Mouse (Mus musculus): ENCODE data around the gene Tead4.
"Not testable (repeated sequence)": the region's sequence is repeated elsewhere in the genome, so short reads cannot be mapped to it uniquely, and the experiment has no call there.

The Tead4 gene

GRCm38 (mm10) chr6:128300134-128301001, at the start of gene Tead4:
Gene Tead4, minus strand, starts transcription at chr6:128300823.
- DNase-seq, result peak; percentile 89

DNA sequence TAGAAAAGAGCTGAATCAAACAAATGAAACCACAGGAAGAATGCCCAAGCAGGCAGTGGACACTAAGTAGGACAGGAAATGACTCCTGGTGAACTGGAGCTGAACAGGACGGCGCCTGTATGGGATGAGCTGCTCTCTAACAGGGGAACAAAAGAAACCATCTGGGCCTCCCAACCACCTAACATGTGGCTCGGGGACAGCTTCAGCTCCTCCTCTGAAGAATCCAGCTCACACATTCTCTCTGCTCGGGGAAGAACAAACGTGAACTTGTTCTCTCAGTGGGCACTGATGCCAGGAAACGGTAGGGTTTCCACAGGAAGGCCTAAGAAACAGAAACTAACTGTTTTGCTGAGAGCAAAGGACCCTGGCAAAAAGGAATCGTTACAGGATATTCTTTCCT, 49.1 kb upstream of the Tead4 start:
- DNase-seq, result no peak

GRCm38 (mm10) chr6:128346782-128347181, 46.2 kb upstream of the Tead4 start:
- no peak for DNase-seq

DNA sequence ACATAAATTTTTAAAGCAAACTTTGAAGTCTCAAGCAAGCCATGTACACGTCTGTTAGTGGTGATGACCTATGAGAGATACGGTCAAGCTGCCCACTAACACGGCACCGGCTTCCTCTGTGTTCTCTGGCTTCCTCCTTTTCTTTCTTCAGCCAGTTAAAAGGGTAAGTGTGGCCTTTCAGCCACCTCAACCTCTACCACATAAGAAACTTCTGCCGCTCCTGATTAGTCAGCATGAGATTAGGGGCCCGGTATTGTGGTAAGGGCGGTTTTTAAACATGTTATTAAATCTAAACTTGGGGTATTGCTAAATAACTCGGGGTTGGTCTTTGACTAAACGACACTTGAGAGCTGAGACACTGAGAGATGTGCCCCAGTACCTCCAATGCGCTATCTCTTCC, 45.0 kb upstream of the Tead4 start:
- DNase-seq, result no peak

- no peak for DNase-seq
These were observed 41.5 kb upstream of the Tead4 start for GRCm38 (mm10) chr6:128341956-128342723.

DNA sequence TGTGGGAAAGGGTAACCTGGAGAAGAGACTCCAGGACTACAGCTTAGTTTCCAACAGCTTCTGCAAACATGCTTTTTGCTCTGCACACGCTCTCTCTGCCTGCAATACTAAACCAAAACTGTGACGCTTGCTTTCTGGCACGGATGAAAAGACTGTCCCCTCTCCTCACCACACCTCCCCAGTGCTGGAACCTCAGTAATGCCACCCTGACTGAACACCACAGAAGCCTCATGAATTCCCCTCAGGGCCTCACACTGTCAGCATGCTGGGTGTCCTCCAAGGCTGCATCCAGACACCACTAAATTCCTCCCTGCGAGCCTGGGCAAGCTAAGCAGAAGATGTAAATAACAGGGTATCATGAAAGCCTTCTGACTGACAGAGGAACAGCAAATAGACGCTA, 38.3 kb upstream of the Tead4 start:
- DNase-seq, result no peak

- DNase-seq, result peak; percentile 61
These were observed 36.8 kb upstream of the Tead4 start for GRCm38 (mm10) chr6:128337467-128337866.

DNA sequence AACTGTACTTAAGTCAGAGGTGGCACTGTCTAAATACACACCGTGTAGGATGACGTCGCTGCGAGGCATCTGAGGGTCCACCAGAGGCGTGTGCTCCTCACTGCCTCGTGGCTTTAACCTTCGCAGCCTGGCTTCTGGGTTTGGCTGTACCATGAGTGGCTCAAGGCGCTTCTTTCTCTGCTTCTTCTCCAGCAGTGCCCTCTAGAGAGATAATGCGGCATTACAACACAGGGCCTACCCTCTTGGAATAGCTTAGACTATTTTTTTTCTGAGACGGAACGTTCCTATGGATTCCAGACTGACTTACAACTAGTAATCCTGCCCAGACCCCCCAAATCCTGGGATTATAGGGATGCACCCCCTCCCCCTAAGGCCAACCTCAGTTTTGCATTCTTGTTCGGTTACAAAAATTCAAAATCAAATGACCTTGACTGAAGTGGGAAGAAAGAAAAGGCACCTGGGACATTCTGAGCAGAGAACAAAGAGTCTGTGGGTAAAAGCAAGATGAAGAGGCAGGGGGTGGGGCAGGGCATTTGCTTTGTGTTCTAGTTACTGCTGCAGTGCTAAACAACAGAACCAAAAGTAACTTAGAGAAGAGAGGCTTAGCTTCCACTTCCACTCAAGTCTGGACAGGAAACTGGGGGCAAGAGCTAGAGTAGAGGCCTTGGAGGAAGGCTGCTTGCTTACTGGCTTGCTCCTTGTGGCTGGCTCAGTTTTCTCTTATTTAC, 33.9 kb upstream of the Tead4 start:
- peak; percentile 85 for DNase-seq

DNA sequence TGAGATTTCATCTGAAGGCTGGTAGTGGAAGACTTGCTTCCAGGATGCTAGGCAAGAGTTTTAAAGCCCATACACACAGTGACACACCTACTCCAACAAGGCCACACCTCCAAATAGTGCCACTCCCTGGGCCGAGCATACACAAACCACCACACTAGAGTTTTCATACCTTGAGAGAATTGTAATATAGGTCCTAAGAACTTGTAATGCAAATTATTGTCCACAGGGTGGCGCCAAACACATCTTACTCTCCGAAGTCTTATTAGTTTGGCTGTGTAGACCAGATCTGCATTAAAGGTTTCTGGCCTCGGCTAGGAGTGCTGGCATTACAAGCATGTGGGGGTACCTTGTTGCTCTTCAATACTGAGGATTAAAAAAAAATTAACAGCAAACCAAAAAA, 17.7 kb upstream of the Tead4 start:
- DNase-seq, result peak; percentile 77

- DNase-seq, result no peak
These were observed 15.0 kb upstream of the Tead4 start for GRCm38 (mm10) chr6:128315597-128315996.

DNA sequence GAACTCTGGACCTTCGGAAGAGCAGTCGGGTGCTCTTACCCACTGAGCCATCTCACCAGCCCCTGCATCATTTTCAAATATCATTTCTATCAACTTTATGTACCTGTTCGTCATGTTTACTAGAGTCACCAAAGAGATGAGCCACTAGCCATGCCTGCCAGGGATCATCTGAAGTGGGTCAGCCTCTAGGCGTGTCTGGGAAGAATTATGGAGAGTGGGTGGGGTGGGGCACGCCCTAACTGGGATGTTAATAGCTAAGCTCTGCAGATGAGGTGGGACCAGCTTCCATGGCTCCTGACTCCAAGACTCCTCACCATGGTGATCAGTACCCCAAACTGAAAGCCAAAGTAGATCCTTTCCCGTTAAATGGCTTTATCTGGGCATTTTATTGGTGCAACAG, 14.2 kb upstream of the Tead4 start:
- no peak for DNase-seq

DNA sequence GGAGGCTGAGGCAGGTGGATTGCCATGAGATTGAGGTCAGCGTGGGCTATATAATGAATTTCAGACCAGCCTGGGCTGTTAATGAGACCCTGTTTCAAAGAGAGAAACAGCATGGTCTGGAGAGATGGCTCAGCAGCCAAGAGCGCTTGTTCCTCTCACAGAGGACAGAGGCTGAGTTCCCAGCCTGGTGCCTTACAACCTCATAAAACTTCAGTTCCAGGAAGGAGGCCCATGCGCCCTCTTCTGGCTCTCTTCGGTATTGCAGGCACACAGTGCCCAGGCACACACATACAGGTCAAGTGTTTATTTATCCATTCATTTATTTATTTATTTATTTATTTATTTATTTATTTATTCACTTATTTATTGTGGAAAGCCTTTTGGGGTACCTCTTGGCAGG, 7.7 kb upstream of the Tead4 start:
- DNase-seq, result peak; percentile 82

- DNase-seq, result no peak
These were observed 4.2 kb upstream of the Tead4 start for GRCm38 (mm10) chr6:128304801-128305200.

GRCm38 (mm10) chr6:128302640-128303039, 2.0 kb upstream of the Tead4 start:
- DNase-seq, result not testable (repeated sequence)

DNA sequence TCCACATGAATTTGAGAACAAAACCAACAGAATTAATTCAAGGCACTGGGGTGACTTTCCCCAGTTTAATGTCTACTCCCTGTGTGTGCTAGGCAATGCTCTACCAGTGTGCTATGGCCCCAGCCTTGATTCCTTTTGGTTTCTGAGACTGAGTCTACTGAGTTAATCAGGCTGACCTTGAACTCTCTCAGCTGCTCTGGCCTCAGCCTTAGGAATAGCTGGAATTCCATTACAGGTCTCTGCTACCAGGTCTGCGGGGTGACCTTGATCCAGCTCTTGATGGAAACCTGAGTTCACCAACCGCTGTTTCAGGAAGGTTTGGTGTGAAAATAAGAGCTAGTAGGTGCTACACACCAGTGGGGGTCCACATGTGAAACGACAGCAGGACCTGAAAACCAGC, 1.3 kb upstream of the Tead4 start:
- DNase-seq, result no peak

DNA sequence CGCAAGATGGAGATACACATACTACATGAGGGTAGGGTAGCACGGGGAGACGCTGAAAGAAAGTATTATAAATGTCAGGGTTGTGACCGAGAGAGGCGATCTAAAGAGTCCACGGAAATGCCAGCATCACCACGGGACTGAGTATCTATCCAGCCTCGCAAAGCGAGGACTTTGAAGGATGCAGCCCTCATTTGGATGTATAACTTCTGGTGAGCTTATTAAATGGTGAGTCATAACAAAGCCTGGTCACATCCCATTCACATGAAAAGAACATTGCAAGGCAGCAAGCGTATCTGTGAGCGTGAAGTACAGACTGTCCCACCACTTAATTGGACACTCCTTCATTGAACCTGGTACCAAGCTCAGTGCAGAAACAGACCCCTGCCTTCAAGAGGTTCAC, 835 bp upstream of the Tead4 start:
- DNase-seq, result no peak

DNA sequence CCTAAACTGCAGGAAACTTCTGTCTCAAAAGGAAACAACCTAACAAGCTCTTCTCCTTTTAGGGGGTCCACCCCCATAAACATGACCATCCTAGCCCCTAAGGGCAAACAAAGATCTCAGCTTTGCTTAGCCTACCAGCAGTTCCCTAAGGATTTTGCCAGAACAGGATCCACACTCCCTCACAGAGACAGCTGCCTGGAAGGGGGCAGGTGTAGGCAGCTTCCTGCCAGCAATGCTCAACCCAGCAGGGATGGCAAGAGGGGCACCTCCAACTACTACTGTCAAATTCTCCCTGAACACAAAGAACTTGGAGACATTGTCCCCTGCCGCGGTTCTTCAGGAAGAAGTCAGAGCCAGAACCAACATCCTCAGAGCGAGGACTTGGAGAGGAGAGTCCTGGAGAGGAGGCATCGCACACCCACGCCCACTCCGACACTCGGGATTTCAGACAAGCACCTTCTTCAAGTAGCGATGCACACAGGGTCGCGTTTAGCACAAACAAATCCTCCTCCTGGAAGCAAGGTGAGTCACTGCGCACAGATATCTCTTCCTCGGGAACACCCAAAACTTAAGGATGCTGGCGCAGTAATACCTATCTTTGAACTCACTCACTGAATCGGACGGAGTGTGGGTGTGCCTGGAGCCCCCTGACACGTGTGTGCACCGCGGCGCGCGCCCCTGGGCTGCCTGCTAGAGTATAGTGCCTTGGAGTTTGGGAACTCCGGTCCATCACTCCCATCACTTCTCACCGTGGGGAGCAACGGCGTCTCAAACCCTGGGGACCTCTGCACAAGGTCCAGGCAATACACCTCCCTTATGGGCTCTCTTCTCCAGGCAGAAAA, 1.1 kb downstream of the Tead4 start:
- DNase-seq, result peak; percentile 17

DNA sequence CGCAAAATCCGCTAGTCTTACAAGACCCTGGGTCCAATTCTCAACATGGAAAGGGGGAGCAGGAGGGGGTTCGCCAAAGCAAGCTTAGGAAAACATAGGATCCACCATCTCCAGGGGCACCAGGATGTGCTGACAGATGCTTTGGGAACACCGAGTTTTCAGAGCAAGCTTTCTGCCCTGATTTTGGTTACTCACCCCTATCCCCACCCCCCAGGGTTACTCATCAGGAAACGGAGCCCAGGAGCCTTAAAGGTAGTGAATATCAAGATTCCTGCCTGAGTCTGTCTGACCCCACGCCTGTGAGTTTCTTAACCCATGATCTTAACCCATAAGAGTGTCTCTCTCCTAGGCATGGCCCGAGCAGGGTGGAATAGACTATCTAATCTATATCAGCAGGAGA, 2.4 kb downstream of the Tead4 start:
- no peak for DNase-seq

DNA sequence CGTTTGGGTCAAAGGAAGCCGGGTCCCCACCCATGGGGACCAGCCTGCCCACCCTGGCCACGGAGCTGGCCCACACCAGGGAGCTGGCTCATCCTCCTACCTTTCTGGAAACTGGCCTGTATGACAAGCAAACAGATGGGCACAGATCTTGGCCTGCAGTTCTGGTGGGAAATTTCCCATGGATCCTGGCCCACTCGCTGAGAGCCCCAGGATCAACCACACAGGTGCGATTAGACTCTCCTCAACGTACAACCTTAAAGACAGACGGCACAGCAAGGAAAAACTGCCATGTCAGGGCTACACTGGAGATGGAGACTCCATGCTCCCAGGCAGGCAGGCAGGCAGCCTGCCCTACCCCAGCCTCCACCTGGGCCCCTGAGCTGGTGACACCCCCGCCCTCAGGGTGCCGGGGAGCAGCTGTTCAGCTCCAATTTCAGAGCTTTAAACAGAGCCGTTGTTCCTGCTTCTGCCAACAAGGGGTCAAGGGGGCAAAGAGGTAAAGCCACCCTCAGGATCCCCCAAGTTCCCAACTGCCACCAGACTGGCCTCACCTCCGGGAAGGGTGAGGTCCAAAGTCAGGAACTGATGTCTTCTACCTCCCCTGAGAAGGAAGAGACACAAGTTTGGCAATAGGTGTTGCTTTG, 3.8 kb downstream of the Tead4 start:
- no peak for DNase-seq

GRCm38 (mm10) chr6:128295876-128296749, 4.5 kb downstream of the Tead4 start:
- peak; percentile 79 for DNase-seq

DNA sequence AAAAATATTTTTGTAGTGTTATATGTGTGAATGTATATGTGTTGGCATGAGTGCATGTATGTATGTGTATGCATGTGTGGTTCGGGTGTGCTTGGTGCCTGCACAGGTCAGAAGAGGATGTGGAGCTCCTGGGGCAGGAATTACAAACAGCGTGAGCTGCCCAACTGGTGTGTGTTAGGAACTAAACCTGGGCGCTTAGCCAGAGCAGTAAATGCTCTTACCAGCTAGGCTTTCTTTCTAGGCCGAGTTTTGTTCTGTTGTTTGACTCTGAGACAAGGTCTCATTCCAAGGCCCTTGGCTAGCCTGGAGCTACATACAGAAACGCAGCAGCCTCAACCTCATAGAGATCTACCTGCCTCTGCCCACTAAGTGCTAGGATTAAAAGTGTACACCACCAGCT, 9.3 kb downstream of the Tead4 start:
- no peak for DNase-seq

Measured in kidney, postnatal 10 days (tissue).